Mouse (Mus musculus) fibroblast of lung, adult 2 months (primary cell): ENCODE measurements around the gene Gm11983.
"Not testable (repeated sequence)": the region's sequence is repeated elsewhere in the genome, so short reads cannot be mapped to it uniquely, and the experiment has no call there.

ENCODE experiments used
- DNase-seq: peaks from one replicate; pipeline ENCODE4 v3.0.0-alpha.2; 2011; ENCODE audit warnings: low read depth

Gene Gm11983

GRCm38 (mm10) chr11:6837554-6837953 lies at the start of gene Gm11983:
TSS of gene Gm11983 (minus strand) at chr11:6837654.
- no peak for DNase-seq

GRCm38 (mm10) chr11:6883045-6883444 lies 45.6 kb upstream of the Gm11983 start:
- DNase-seq: not testable (repeated sequence)

- no peak for DNase-seq
Observed at GRCm38 (mm10) chr11:6881614-6882013, 44.2 kb upstream of the Gm11983 start.

- no peak for DNase-seq
Observed at GRCm38 (mm10) chr11:6877740-6878139, 40.3 kb upstream of the Gm11983 start.

- DNase-seq: no peak
Observed at GRCm38 (mm10) chr11:6870947-6871346, 33.5 kb upstream of the Gm11983 start.

GRCm38 (mm10) chr11:6865536-6865935 lies 28.1 kb upstream of the Gm11983 start:
- no peak for DNase-seq

- DNase-seq: no peak
Observed at GRCm38 (mm10) chr11:6862185-6862584, 24.7 kb upstream of the Gm11983 start.

- no peak for DNase-seq
Observed at GRCm38 (mm10) chr11:6859898-6860858, 22.7 kb upstream of the Gm11983 start.

GRCm38 (mm10) chr11:6859096-6859495 lies 21.6 kb upstream of the Gm11983 start:
- DNase-seq: no peak

GRCm38 (mm10) chr11:6855942-6856341 lies 18.5 kb upstream of the Gm11983 start:
- no peak for DNase-seq

GRCm38 (mm10) chr11:6853366-6853765 lies 15.9 kb upstream of the Gm11983 start:
- not testable (repeated sequence) for DNase-seq

- no peak for DNase-seq
Observed at GRCm38 (mm10) chr11:6843831-6844230, 6.4 kb upstream of the Gm11983 start.

GRCm38 (mm10) chr11:6842160-6842559 lies 4.7 kb upstream of the Gm11983 start:
- no peak for DNase-seq

GRCm38 (mm10) chr11:6840775-6841174 lies 3.3 kb upstream of the Gm11983 start:
- no peak for DNase-seq

GRCm38 (mm10) chr11:6834636-6835035 lies 2.8 kb downstream of the Gm11983 start:
- no peak for DNase-seq

- no peak for DNase-seq
Observed at GRCm38 (mm10) chr11:6833731-6834130, 3.7 kb downstream of the Gm11983 start.

GRCm38 (mm10) chr11:6831931-6832330 lies 5.5 kb downstream of the Gm11983 start:
- no peak for DNase-seq

- DNase-seq: no peak
Observed at GRCm38 (mm10) chr11:6828196-6828595, 9.3 kb downstream of the Gm11983 start.

GRCm38 (mm10) chr11:6826157-6826556 lies 11.3 kb downstream of the Gm11983 start:
- no peak for DNase-seq

GRCm38 (mm10) chr11:6823176-6823575 lies 14.3 kb downstream of the Gm11983 start:
- DNase-seq: no peak

- DNase-seq: no peak
Observed at GRCm38 (mm10) chr11:6814486-6814885, 23.0 kb downstream of the Gm11983 start.

GRCm38 (mm10) chr11:6802879-6803278 lies 34.6 kb downstream of the Gm11983 start:
- not testable (repeated sequence) for DNase-seq

GRCm38 (mm10) chr11:6790690-6791089 lies 46.8 kb downstream of the Gm11983 start:
- DNase-seq: no peak
